Mouse (Mus musculus) intestine, embryonic 14.5 days (tissue): ENCODE data around the gene Tnik. TPM values are rescaled to one million over a fixed set of nuclear protein-coding genes. Genes with fewer than 3 reads are reported as not detected.

Experiments
- ATAC-seq: fragments of 200-750 bp; cut with Nextera tagmentation; replicated peaks from 2 replicates; pipeline ENCODE4 v1.8.0; 2017; ENCODE audit warnings: low read depth, moderate number of reproducible peaks, moderate TSS enrichment, moderate library complexity; ENCODE audit not compliant: low FRiP score, low TSS enrichment
- DNase-seq: peaks from one replicate; pipeline ENCODE4 v3.0.0-alpha.2; 2018; ENCODE audit warnings: low spot score
- H3K27ac ChIP-seq: fragments of 300-500 bp; sonication (generic); 2 replicates; pipeline ENCODE4 v1.5.1; 2014; ENCODE audit warnings: low read depth, mild to moderate bottlenecking, control low read depth
- H3K27me3 ChIP-seq: fragments of 300-500 bp; sonication (generic); replicated peaks from 2 replicates; pipeline ENCODE4 v1.6.1; 2014; ENCODE audit warnings: low read length, control low read depth; ENCODE audit not compliant: control insufficient read depth, insufficient read depth
- H3K36me3 ChIP-seq: fragments of 300-500 bp; sonication (generic); 2 replicates; pipeline ENCODE4 v1.6.1; 2014; ENCODE audit warnings: low read length, control low read depth; ENCODE audit not compliant: control insufficient read depth, insufficient read depth
- H3K4me1 ChIP-seq: fragments of 300-500 bp; sonication (generic); replicated peaks from 2 replicates; pipeline ENCODE4 v1.6.1; 2014; ENCODE audit warnings: low read length, control low read depth, mixed read lengths; ENCODE audit not compliant: control insufficient read depth, insufficient read depth
- H3K4me2 ChIP-seq: fragments of 300-500 bp; sonication (generic); 2 replicates; pipeline ENCODE4 v1.6.1; 2014; ENCODE audit warnings: low read length
- H3K4me3 ChIP-seq: fragments of 300-500 bp; sonication (generic); 2 replicates; pipeline ENCODE4 v1.5.1; 2014; ENCODE audit warnings: low read depth, low read length, control low read depth, mixed read lengths
- H3K9ac ChIP-seq: fragments of 300-500 bp; sonication (generic); 2 replicates; pipeline ENCODE4 v1.6.1; 2014; ENCODE audit warnings: mild to moderate bottlenecking, low read length
- H3K9me3 ChIP-seq: fragments of 300-500 bp; sonication (generic); 2 replicates; pipeline ENCODE4 v1.6.1; 2016; ENCODE audit warnings: low read length, control low read depth; ENCODE audit not compliant: control insufficient read depth
- WGBS: fragments of 180-500 bp; shearing (Covaris S2); extraction: QIAGEN DNeasy Blood & Tissue Kit; methylation state at CpG from one replicate; pipeline ENCODE4 v1.1.7; 2014; 5-methylcytosine and 5-hydroxymethylcytosine counted together
- polyA plus RNA-seq: library from polyadenylated mRNA; unstranded; fragments of >200 nt; fragmentation: Nextera tagmentation; extraction: Ambion mirVana; gene quantifications from 2 replicates; pipeline ENCODE4 v1.2.1, GENCODE M21; 2014

Tnik gene
- polyA plus RNA-seq, 1 experiment from 2014 or later, result 16.1 TPM

GRCm38 (mm10) chr3:28271884-28272283 lies 8.9 kb downstream of the Tnik start:
- H3K4me3 ChIP-seq, result no peak overlapping the region
- H3K9me3 ChIP-seq, result no peaks in the 10 kb centered on the region
- no peaks in the 10 kb centered on the region for H3K27me3 ChIP-seq
- no peak overlapping the region for H3K27ac ChIP-seq
- H3K9ac ChIP-seq, result no peak overlapping the region
- H3K36me3 ChIP-seq, result no peaks in the 10 kb centered on the region
- ATAC-seq (no peak), DNase-seq (no peak)
- H3K4me1 ChIP-seq, result no peaks in the 10 kb centered on the region
- H3K4me2 ChIP-seq, result no peak overlapping the region

- Histone ChIP-seq H3K4me1 (no peaks in the 10 kb centered on the region), H3K4me2 (no peak overlapping the region), H3K4me3 (no peak overlapping the region), H3K9ac (no peak overlapping the region), H3K36me3 (no peaks in the 10 kb centered on the region), H3K27me3 (no peaks in the 10 kb centered on the region), H3K9me3 (no peaks in the 10 kb centered on the region), H3K27ac (no peak overlapping the region)
- 88% methylated on average over 4 of the region's 4 CpGs for WGBS
- ATAC-seq (no peak), DNase-seq (no peak)
Observed at GRCm38 (mm10) chr3:28274763-28275162, 11.7 kb downstream of the Tnik start.

- Histone ChIP-seq H3K4me2 (no peak overlapping the region), H3K36me3 (no peaks in the 10 kb centered on the region), H3K4me3 (no peak overlapping the region), H3K9ac (no peak overlapping the region), H3K9me3 (no peaks in the 10 kb centered on the region), H3K27ac (no peak overlapping the region), H3K4me1 (no peaks in the 10 kb centered on the region), H3K27me3 (no peaks in the 10 kb centered on the region)
- ATAC-seq (no peak), DNase-seq (no peak)
- WGBS, result 89% methylated on average over 1 of the region's 1 CpGs
Observed at GRCm38 (mm10) chr3:28289693-28290092, 26.7 kb downstream of the Tnik start.

GRCm38 (mm10) chr3:28301378-28301777 lies 38.4 kb downstream of the Tnik start:
- Histone ChIP-seq H3K9me3 (no peaks in the 10 kb centered on the region), H3K36me3 (no peaks in the 10 kb centered on the region), H3K27me3 (no peaks in the 10 kb centered on the region), H3K4me3 (no peak overlapping the region), H3K9ac (no peak overlapping the region), H3K27ac (no peak overlapping the region), H3K4me2 (no peak overlapping the region), H3K4me1 (no peaks in the 10 kb centered on the region)
- ATAC-seq (no peak), DNase-seq (no peak)
- WGBS, result 77% methylated on average over 4 of the region's 4 CpGs

GRCm38 (mm10) chr3:28303915-28304314 lies 40.9 kb downstream of the Tnik start:
- no peak overlapping the region for H3K27ac ChIP-seq
- no peaks in the 10 kb centered on the region for H3K36me3 ChIP-seq
- DNase-seq (no peak), ATAC-seq (0 out of 2 replicates have a peak, but pooled peaks have one; percentile 15)
- no peak overlapping the region for H3K9ac ChIP-seq
- no peaks in the 10 kb centered on the region for H3K9me3 ChIP-seq
- WGBS, result 76% methylated on average over 5 of the region's 5 CpGs
- no peak overlapping the region for H3K4me3 ChIP-seq
- H3K4me1 ChIP-seq, result no peaks in the 10 kb centered on the region
- no peak overlapping the region for H3K4me2 ChIP-seq
- H3K27me3 ChIP-seq, result no peaks in the 10 kb centered on the region

- Histone ChIP-seq H3K9ac (no peak overlapping the region), H3K4me1 (no peaks in the 10 kb centered on the region), H3K36me3 (no peaks in the 10 kb centered on the region), H3K4me2 (no peak overlapping the region), H3K27me3 (no peaks in the 10 kb centered on the region), H3K27ac (no peak overlapping the region), H3K9me3 (no peaks in the 10 kb centered on the region), H3K4me3 (no peak overlapping the region)
- DNase-seq, result no peak
- ATAC-seq, result no peak
- WGBS, result 83% methylated on average over 3 of the region's 3 CpGs
Observed at GRCm38 (mm10) chr3:28306852-28307251, 43.8 kb downstream of the Tnik start.

GRCm38 (mm10) chr3:28314438-28314837 lies 51.4 kb downstream of the Tnik start:
- H3K4me1 ChIP-seq, result no peaks in the 10 kb centered on the region
- H3K27me3 ChIP-seq, result no peaks in the 10 kb centered on the region
- H3K4me3 ChIP-seq, result no peak overlapping the region
- WGBS, result 89% methylated on average over 2 of the region's 2 CpGs
- H3K4me2 ChIP-seq, result no peak overlapping the region
- H3K9me3 ChIP-seq, result no peaks in the 10 kb centered on the region
- no peak overlapping the region for H3K9ac ChIP-seq
- no peaks in the 10 kb centered on the region for H3K36me3 ChIP-seq
- ATAC-seq (no peak), DNase-seq (no peak)
- no peak overlapping the region for H3K27ac ChIP-seq

GRCm38 (mm10) chr3:28317339-28317738 lies 54.3 kb downstream of the Tnik start:
- Histone ChIP-seq H3K27me3 (no peaks in the 10 kb centered on the region), H3K4me2 (no peak overlapping the region), H3K4me3 (no peak overlapping the region), H3K36me3 (no peaks in the 10 kb centered on the region), H3K9ac (no peak overlapping the region), H3K4me1 (no peaks in the 10 kb centered on the region), H3K9me3 (no peaks in the 10 kb centered on the region), H3K27ac (no peak overlapping the region)
- 77% methylated on average over 1 of the region's 1 CpGs for WGBS
- no peak for DNase-seq
- ATAC-seq, result no peak

- H3K9me3 ChIP-seq, result no peaks in the 10 kb centered on the region
- no peak overlapping the region for H3K27ac ChIP-seq
- no peak overlapping the region for H3K9ac ChIP-seq
- no peaks in the 10 kb centered on the region for H3K36me3 ChIP-seq
- H3K4me3 ChIP-seq, result no peak overlapping the region
- no peaks in the 10 kb centered on the region for H3K4me1 ChIP-seq
- H3K4me2 ChIP-seq, result no peak overlapping the region
- no peaks in the 10 kb centered on the region for H3K27me3 ChIP-seq
- DNase-seq, result no peak
- ATAC-seq, result no peak
- WGBS, result 79% methylated on average over 8 of the region's 8 CpGs
Observed at GRCm38 (mm10) chr3:28321635-28322034, 58.6 kb downstream of the Tnik start.
